Mouse (Mus musculus): Measurements from ENCODE around the gene Casp4. TPM values are rescaled to one million over a fixed set of nuclear protein-coding genes. Genes with fewer than 3 reads are reported as not detected.
A peak's percentile ranks its signal among the peaks of the same experiment; 100 is the strongest.

The Casp4 gene
- total and polyA plus RNA-seq, 2 experiments from 2014 or later, result 1.7 to 8.2 TPM

GRCm38 (mm10) chr9:5345291-5345898 lies 36.8 kb downstream of the Casp4 start, which contains the start of gene Casp12:
TSS of gene Casp12 (plus strand) at chr9:5345430.
- H3K4me3 ChIP-seq (ENCODE audit: low read depth, low read length), result peak within 1 kb of the TSS; percentile 36

DNA sequence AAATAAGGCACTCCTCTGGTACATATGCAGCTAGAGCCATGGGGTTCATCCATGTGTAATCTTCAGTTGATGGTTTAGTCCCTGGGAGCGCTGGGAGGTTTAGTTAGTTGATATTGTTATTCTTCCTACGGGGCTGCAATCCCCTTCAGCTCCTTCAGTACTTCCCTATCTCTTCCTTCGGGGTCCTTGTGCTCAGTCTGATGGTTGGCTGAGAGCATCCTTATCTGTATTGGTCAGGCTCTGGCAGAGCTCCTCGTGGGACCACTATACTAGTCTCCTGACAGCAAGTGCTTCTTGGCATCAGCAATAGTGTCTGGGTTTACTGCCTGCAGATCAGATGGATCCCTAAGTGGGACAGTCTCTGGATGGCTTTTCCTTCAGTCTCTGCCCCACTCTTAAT lies 38.8 kb downstream of the Casp4 start:
- no peak overlapping the region for H3K4me2 ChIP-seq (ENCODE audit: low read depth, low read length)
- WGBS, result 39% methylated on average over 4 of the region's 4 CpGs
- H3K27me3 ChIP-seq (ENCODE audit: control insufficient read depth, insufficient read depth, low read length), result no peaks in the 10 kb centered on the region
- H3K4me3 ChIP-seq (ENCODE audit: low read depth, low read length), result no peak overlapping the region
- no peak overlapping the region for H3K27ac ChIP-seq (ENCODE audit: low read depth)
- DNase-seq (ENCODE audit: low spot score) (no peak), ATAC-seq (ENCODE audit: insufficient read depth, low read depth) (no peak)
- H3K36me3 ChIP-seq (replicated peaks; ENCODE audit: control insufficient read depth, insufficient read depth, low read length), result no peaks in the 10 kb centered on the region
- no peak overlapping the region for H3K9ac ChIP-seq (replicated peaks; ENCODE audit: low read depth, low read length)
- H3K4me1 ChIP-seq (ENCODE audit: control insufficient read depth, insufficient read depth), result no peaks in the 10 kb centered on the region
- TF ChIP-seq CTCF (IDR thresholded peaks at IDR 0.05; ENCODE audit: low read depth) (no peak), EP300 (IDR thresholded peaks at IDR 0.05; ENCODE audit: low read depth) (no peak)
- H3K9me3 ChIP-seq (replicated peaks; ENCODE audit: control insufficient read depth, low read length), result no peaks in the 10 kb centered on the region

More at GRCm38 (mm10) chr9:5345291-5345898, 36.8 kb downstream of the Casp4 start, which contains the start of gene Casp12:
- no peaks in the 10 kb centered on the region for H3K27me3 ChIP-seq (ENCODE audit: control insufficient read depth, insufficient read depth, low read length)
- 31% methylated on average over 4 of the region's 4 CpGs for WGBS
- TF ChIP-seq CTCF (IDR thresholded peaks at IDR 0.05; ENCODE audit: low read depth) (no peak), EP300 (IDR thresholded peaks at IDR 0.05; ENCODE audit: low read depth) (no peak)
- H3K27ac ChIP-seq (ENCODE audit: low read depth), result peak within 1 kb of the TSS; percentile 73
- no peaks in the 10 kb centered on the region for H3K9me3 ChIP-seq (replicated peaks; ENCODE audit: control insufficient read depth, low read length)
- H3K9ac ChIP-seq (replicated peaks; ENCODE audit: low read depth, low read length), result 0 out of 2 replicates have a peak within 1 kb of the TSS, but pooled peaks have one; percentile 11
- ATAC-seq (ENCODE audit: insufficient read depth, low read depth) (peak; percentile 27; the same call in 1 of the 2 replicates), DNase-seq (ENCODE audit: low spot score) (peak; percentile 67)
- H3K4me1 ChIP-seq (ENCODE audit: control insufficient read depth, insufficient read depth), result no peaks in the 10 kb centered on the region
- H3K36me3 ChIP-seq (replicated peaks; ENCODE audit: control insufficient read depth, insufficient read depth, low read length), result no peaks in the 10 kb centered on the region
- peak within 1 kb of the TSS; percentile 34 for H3K4me2 ChIP-seq (ENCODE audit: low read depth, low read length)

- ATAC-seq (ENCODE audit: insufficient read depth, low read depth) (no peak), DNase-seq (ENCODE audit: low spot score) (no peak)
- 47% methylated on average over 2 of the region's 2 CpGs for WGBS
- no peaks in the 10 kb centered on the region for H3K9me3 ChIP-seq (replicated peaks; ENCODE audit: control insufficient read depth, low read length)
- TF ChIP-seq CTCF (IDR thresholded peaks at IDR 0.05; ENCODE audit: low read depth), result no peak
- TF ChIP-seq EP300 (IDR thresholded peaks at IDR 0.05; ENCODE audit: low read depth), result no peak
- H3K27ac ChIP-seq (ENCODE audit: low read depth), result no peak overlapping the region
- no peak overlapping the region for H3K4me2 ChIP-seq (ENCODE audit: low read depth, low read length)
- H3K9ac ChIP-seq (replicated peaks; ENCODE audit: low read depth, low read length), result no peak overlapping the region
- no peak overlapping the region for H3K4me3 ChIP-seq (ENCODE audit: low read depth, low read length)
- H3K27me3 ChIP-seq (ENCODE audit: control insufficient read depth, insufficient read depth, low read length), result no peaks in the 10 kb centered on the region
- H3K36me3 ChIP-seq (replicated peaks; ENCODE audit: control insufficient read depth, insufficient read depth, low read length), result no peaks in the 10 kb centered on the region
- H3K4me1 ChIP-seq (ENCODE audit: control insufficient read depth, insufficient read depth), result no peaks in the 10 kb centered on the region
Measured at GRCm38 (mm10) chr9:5353673-5354072, 45.0 kb downstream of the Casp4 start.

GRCm38 (mm10) chr9:5356801-5357200 lies 48.2 kb downstream of the Casp4 start:
- no peaks in the 10 kb centered on the region for H3K9me3 ChIP-seq (replicated peaks; ENCODE audit: control insufficient read depth, low read length)
- H3K27me3 ChIP-seq (ENCODE audit: control insufficient read depth, insufficient read depth, low read length), result no peaks in the 10 kb centered on the region
- ATAC-seq (ENCODE audit: insufficient read depth, low read depth) (no peak), DNase-seq (ENCODE audit: low spot score) (no peak)
- H3K4me1 ChIP-seq (ENCODE audit: control insufficient read depth, insufficient read depth), result no peaks in the 10 kb centered on the region
- H3K9ac ChIP-seq (replicated peaks; ENCODE audit: low read depth, low read length), result no peak overlapping the region
- no peak overlapping the region for H3K27ac ChIP-seq (ENCODE audit: low read depth)
- no peak overlapping the region for H3K4me2 ChIP-seq (ENCODE audit: low read depth, low read length)
- no peaks in the 10 kb centered on the region for H3K36me3 ChIP-seq (replicated peaks; ENCODE audit: control insufficient read depth, insufficient read depth, low read length)
- TF ChIP-seq CTCF (IDR thresholded peaks at IDR 0.05; ENCODE audit: low read depth) (no peak), EP300 (IDR thresholded peaks at IDR 0.05; ENCODE audit: low read depth) (no peak)
- H3K4me3 ChIP-seq (ENCODE audit: low read depth, low read length), result no peak overlapping the region

Other genes with a start within 250 kb of the Casp4 start
- not detected in 2 replicates for gene Casp1, start 10.3 kb upstream of the Casp4 start, total RNA-seq (2014; rRNA removed; ENCODE audit: low replicate concordance)
- 0.59 and 0.67 TPM in 2 replicates for gene Casp1, start 10.3 kb upstream of the Casp4 start, polyA plus RNA-seq (2015; fragmentation: Nextera tagmentation; extraction: Ambion mirVana)
- gene Casp12, start 36.6 kb downstream of the Casp4 start, total RNA-seq (2014; rRNA removed; ENCODE audit: low replicate concordance), result 4.8 and 5.6 TPM in 2 replicates
- 5.1 and 6.2 TPM in 2 replicates for gene Casp12, start 36.6 kb downstream of the Casp4 start, polyA plus RNA-seq (2015; fragmentation: Nextera tagmentation; extraction: Ambion mirVana)

Measured in heart, postnatal 0 days (tissue).